Mouse (Mus musculus) ES-Bruce4 (cell line): Measurements from ENCODE around the gene Lingo4.

Experiments
- CTCF ChIP-seq: IDR thresholded peaks from one replicate; pipeline ENCODE4 v1.8.1; 2011; ENCODE audit warnings: low read depth, low read length
- EP300 ChIP-seq: IDR thresholded peaks from 2 replicates; pipeline ENCODE4 v1.6.1; 2011; ENCODE audit warnings: low read depth, low read length; ENCODE audit not compliant: insufficient read depth
- POLR2A ChIP-seq: IDR thresholded peaks from one replicate; pipeline ENCODE4 v1.8.1; 2011; ENCODE audit warnings: low read length; ENCODE audit not compliant: insufficient read depth

DNA sequence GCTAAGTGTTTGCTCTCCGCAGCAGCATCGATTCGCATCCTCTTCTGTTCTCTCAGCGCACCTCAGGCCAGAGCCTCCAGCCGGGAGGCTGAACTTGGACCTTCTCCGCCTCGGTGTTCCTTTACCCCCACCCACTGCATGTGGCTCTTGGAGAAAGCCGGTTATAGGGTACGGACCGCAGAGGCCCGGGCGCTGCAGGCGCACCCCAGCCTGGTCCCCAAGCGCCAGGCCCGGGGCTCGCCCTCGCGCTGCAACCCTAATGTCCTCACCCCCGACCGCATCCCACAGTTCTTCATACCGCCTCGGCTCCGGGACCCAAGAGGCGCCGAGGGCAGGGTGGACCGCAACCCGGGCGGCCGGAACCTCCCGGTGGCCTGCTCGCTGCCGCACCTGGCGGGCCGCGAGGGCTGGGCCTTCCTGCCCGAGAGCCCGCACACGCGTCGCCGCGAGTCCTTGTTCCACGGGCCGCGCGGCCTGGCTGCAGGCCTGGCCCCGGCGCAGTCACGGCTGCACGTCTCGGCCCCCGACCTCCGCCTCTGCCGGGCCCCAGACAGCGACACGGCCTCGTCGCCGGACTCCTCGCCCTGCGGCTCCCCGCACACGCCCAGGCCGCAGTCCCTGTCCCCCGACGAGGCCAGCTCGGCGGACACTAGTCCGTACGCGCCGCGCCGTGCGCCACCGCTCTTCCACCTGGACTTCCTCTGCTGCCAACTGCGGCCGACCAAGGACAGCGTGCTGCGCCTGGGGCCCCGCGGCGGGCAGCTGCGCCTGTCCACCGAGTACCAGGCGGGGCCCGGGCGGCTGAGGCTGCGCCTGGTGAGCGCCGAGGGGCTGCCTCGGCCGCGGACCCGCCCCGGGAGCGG is 34.8 kb upstream of the Lingo4 start:
- TF ChIP-seq CTCF (no peak), POLR2A (no peak), EP300 (no peak)
